Mouse (Mus musculus) midbrain, postnatal 0 days (tissue): ENCODE data around the gene Cyp2d40. TPM values are rescaled to one million over a fixed set of nuclear protein-coding genes. Genes with fewer than 3 reads are reported as not detected.

Experiments
- ATAC-seq: fragments of 200-750 bp; cut with Nextera tagmentation; 2 replicates; pipeline ENCODE4 v1.8.0; 2017; ENCODE audit warnings: moderate number of reproducible peaks, mild to moderate bottlenecking, moderate TSS enrichment, moderate library complexity; ENCODE audit not compliant: low FRiP score
- DNase-seq: peaks from one replicate; pipeline ENCODE4 v3.0.0-alpha.2; 2015; ENCODE audit warnings: low spot score
- H3K27ac ChIP-seq: fragments of 300-500 bp; sonication (generic); 2 replicates; pipeline ENCODE4 v1.5.1; 2014; ENCODE audit warnings: low read depth, mild to moderate bottlenecking, low read length, mixed read lengths
- H3K27me3 ChIP-seq: fragments of 300-500 bp; sonication (generic); 2 replicates; pipeline ENCODE4 v1.6.1; 2014; ENCODE audit warnings: low read length, control low read depth, mixed read lengths; ENCODE audit not compliant: insufficient read depth
- H3K36me3 ChIP-seq: fragments of 300-500 bp; sonication (generic); 2 replicates; pipeline ENCODE4 v1.6.1; 2014; ENCODE audit warnings: low read length, control low read depth, mixed read lengths; ENCODE audit not compliant: insufficient read depth
- H3K4me1 ChIP-seq: fragments of 300-500 bp; sonication (generic); 2 replicates; pipeline ENCODE4 v1.6.1; 2014; ENCODE audit warnings: mild to moderate bottlenecking, control low read depth, antibody characterized with exemption, low read length, mixed read lengths; ENCODE audit not compliant: insufficient read depth
- H3K4me2 ChIP-seq: fragments of 300-500 bp; sonication (generic); 2 replicates; pipeline ENCODE4 v1.6.1; 2014; ENCODE audit warnings: low read depth, mild to moderate bottlenecking, low read length, mixed read lengths; ENCODE audit not compliant: poor library complexity, severe bottlenecking
- H3K4me3 ChIP-seq: fragments of 300-500 bp; sonication (generic); 2 replicates; pipeline ENCODE4 v1.5.1; 2014; ENCODE audit warnings: low read depth, mild to moderate bottlenecking, low read length, moderate library complexity
- H3K9ac ChIP-seq: fragments of 300-500 bp; sonication (generic); replicated peaks from 2 replicates; pipeline ENCODE4 v1.6.1; 2014; ENCODE audit warnings: mild to moderate bottlenecking, low read length, moderate library complexity, mixed read lengths; ENCODE audit not compliant: poor library complexity, severe bottlenecking
- H3K9me3 ChIP-seq: fragments of 300-500 bp; sonication (generic); 2 replicates; pipeline ENCODE4 v1.6.1; 2016; ENCODE audit warnings: low read length, control low read depth
- CTCF ChIP-seq: IDR thresholded peaks from 2 replicates; pipeline ENCODE4 v1.5.1; 2016; ENCODE audit warnings: antibody characterized with exemption, mild to moderate bottlenecking
- WGBS: fragments of 180-500 bp; shearing (Covaris S2); extraction: QIAGEN DNeasy Blood & Tissue Kit; methylation state at CpG from one replicate; pipeline ENCODE4 v1.1.7; 2014; 5-methylcytosine and 5-hydroxymethylcytosine counted together
- polyA plus RNA-seq: library from polyadenylated mRNA; unstranded; fragments of >200 nt; fragmentation: Nextera tagmentation; extraction: Ambion mirVana; gene quantifications from 2 replicates; pipeline ENCODE4 v1.2.1, GENCODE M21; 2015
- total RNA-seq: library from RNA; depleted of rRNA; stranded (reverse); fragments of >200 nt; gene quantifications from 2 replicates; pipeline ENCODE4 v1.2.3, GENCODE M21; 2014

Gene Cyp2d40
- total and polyA plus RNA-seq, 2 experiments from 2014 or later, result not detected

- no peaks in the 10 kb centered on the region for H3K4me1 ChIP-seq
Measured at GRCm38 (mm10) chr15:82795936-82796440, 32.0 kb upstream of the Cyp2d40 start.

GRCm38 (mm10) chr15:82794277-82794676 lies 30.3 kb upstream of the Cyp2d40 start, which contains the start of gene Cyp2d26:
TSS of gene Cyp2d26 (minus strand) at chr15:82794294.
- ATAC-seq (no peak), DNase-seq (no peak)
- 89% methylated on average over 5 of the region's 5 CpGs for WGBS
- no peaks in the 10 kb centered on the region for H3K27me3 ChIP-seq
- no peak within 1 kb of the TSS for H3K9ac ChIP-seq
- no peak within 1 kb of the TSS for H3K4me2 ChIP-seq
- H3K36me3 ChIP-seq, result no peaks in the 10 kb centered on the region
- no peaks in the 10 kb centered on the region for H3K9me3 ChIP-seq
- no peak for TF ChIP-seq CTCF
- no peak within 1 kb of the TSS for H3K4me3 ChIP-seq
- no peaks in the 10 kb centered on the region for H3K4me1 ChIP-seq
- H3K27ac ChIP-seq, result no peak within 1 kb of the TSS

More at GRCm38 (mm10) chr15:82795936-82796440, 32.0 kb upstream of the Cyp2d40 start:
- no peak overlapping the region for H3K27ac ChIP-seq
- ATAC-seq (no peak), DNase-seq (no peak)
- TF ChIP-seq CTCF, result no peak
- H3K9ac ChIP-seq, result no peak overlapping the region
- no peaks in the 10 kb centered on the region for H3K9me3 ChIP-seq
- no peaks in the 10 kb centered on the region for H3K27me3 ChIP-seq
- WGBS, result 81% methylated on average over 3 of the region's 3 CpGs
- no peaks in the 10 kb centered on the region for H3K36me3 ChIP-seq
- no peak overlapping the region for H3K4me3 ChIP-seq
- H3K4me2 ChIP-seq, result no peak overlapping the region

GRCm38 (mm10) chr15:82793868-82794267 lies 29.9 kb upstream of the Cyp2d40 start:
- H3K27me3 ChIP-seq, result no peaks in the 10 kb centered on the region
- DNase-seq (no peak), ATAC-seq (no peak)
- TF ChIP-seq CTCF, result no peak
- no peak overlapping the region for H3K9ac ChIP-seq
- no peaks in the 10 kb centered on the region for H3K9me3 ChIP-seq
- no peaks in the 10 kb centered on the region for H3K36me3 ChIP-seq
- 88% methylated on average over 6 of the region's 6 CpGs for WGBS
- H3K4me3 ChIP-seq, result no peak overlapping the region
- no peaks in the 10 kb centered on the region for H3K4me1 ChIP-seq
- no peak overlapping the region for H3K4me2 ChIP-seq
- no peak overlapping the region for H3K27ac ChIP-seq

GRCm38 (mm10) chr15:82793454-82793853 lies 29.5 kb upstream of the Cyp2d40 start:
- Histone ChIP-seq H3K27ac (no peak overlapping the region), H3K4me2 (no peak overlapping the region), H3K4me3 (no peak overlapping the region), H3K27me3 (no peaks in the 10 kb centered on the region), H3K4me1 (no peaks in the 10 kb centered on the region), H3K36me3 (no peaks in the 10 kb centered on the region), H3K9me3 (no peaks in the 10 kb centered on the region), H3K9ac (no peak overlapping the region)
- DNase-seq (no peak), ATAC-seq (no peak)
- TF ChIP-seq CTCF, result no peak
- WGBS, result 74% methylated on average over 1 of the region's 1 CpGs

- 93% methylated on average over 11 of the region's 11 CpGs for WGBS
- H3K27ac ChIP-seq, result no peak overlapping the region
- no peaks in the 10 kb centered on the region for H3K4me1 ChIP-seq
- no peak for DNase-seq
- H3K4me2 ChIP-seq, result no peak overlapping the region
- no peak for ATAC-seq
- H3K36me3 ChIP-seq, result no peaks in the 10 kb centered on the region
- no peaks in the 10 kb centered on the region for H3K9me3 ChIP-seq
- H3K9ac ChIP-seq, result no peak overlapping the region
- TF ChIP-seq CTCF, result no peak
- no peak overlapping the region for H3K4me3 ChIP-seq
- H3K27me3 ChIP-seq, result no peaks in the 10 kb centered on the region
Measured at GRCm38 (mm10) chr15:82792566-82792965, 28.6 kb upstream of the Cyp2d40 start.

GRCm38 (mm10) chr15:82784581-82784980 lies 20.6 kb upstream of the Cyp2d40 start:
- Histone ChIP-seq H3K27ac (no peak overlapping the region), H3K4me2 (no peak overlapping the region), H3K9ac (no peak overlapping the region), H3K36me3 (no peaks in the 10 kb centered on the region), H3K4me3 (no peak overlapping the region), H3K4me1 (no peaks in the 10 kb centered on the region), H3K27me3 (no peaks in the 10 kb centered on the region), H3K9me3 (no peaks in the 10 kb centered on the region)
- 75% methylated on average over 1 of the region's 1 CpGs for WGBS
- ATAC-seq (no peak), DNase-seq (no peak)
- TF ChIP-seq CTCF, result no peak
